Mouse (Mus musculus): Measurements from ENCODE around the gene H6pd. TPM values are rescaled to one million over a fixed set of nuclear protein-coding genes. Genes with fewer than 3 reads are reported as not detected.

Gene H6pd
- polyA plus RNA-seq, 1 experiment from 2014 or later: 11.8 TPM

GRCm38 (mm10) chr4:150049564-150050226 lies 40.9 kb upstream of the H6pd start:
- peak overlapping the region; percentile 95 for H3K4me2 ChIP-seq (replicated peaks; ENCODE audit: low read depth)
- TF ChIP-seq CTCF (IDR thresholded peaks at IDR 0.05; ENCODE audit: low read depth) (peak; percentile 18; the same call in 1 of the 2 replicates), EP300 (optimal IDR thresholded peaks at IDR 0.05) (no peak)
- H3K36me3 ChIP-seq (ENCODE audit: control insufficient read depth, insufficient read depth, low read length): no peaks in the 10 kb centered on the region
- no peak overlapping the region for H3K9ac ChIP-seq (ENCODE audit: low read length)
- WGBS: 39% methylated on average over 13 of the region's 13 CpGs
- no peaks in the 10 kb centered on the region for H3K9me3 ChIP-seq (ENCODE audit: control insufficient read depth, low read length)
- no peaks in the 10 kb centered on the region; the same call in 1 of the 2 replicates for H3K4me1 ChIP-seq (replicated peaks; ENCODE audit: control insufficient read depth, insufficient read depth)
- H3K27me3 ChIP-seq (ENCODE audit: control insufficient read depth, insufficient read depth, low read length): peaks cover 2% of the 10 kb centered on the region; the same call in 1 of the 2 replicates
- DNase-seq (ENCODE audit: low spot score): no peak
- no peak overlapping the region; the same call in 1 of the 2 replicates for H3K4me3 ChIP-seq (ENCODE audit: low read depth, low read length)
- no peak for ATAC-seq (ENCODE audit: low FRiP score, low TSS enrichment)
- 0 out of 2 replicates have a peak overlapping the region, but pooled peaks have one; percentile 45 for H3K27ac ChIP-seq (replicated peaks)

- peaks cover 2% of the 10 kb centered on the region; the same call in 1 of the 2 replicates for H3K27me3 ChIP-seq (ENCODE audit: control insufficient read depth, insufficient read depth, low read length)
- H3K4me2 ChIP-seq (replicated peaks; ENCODE audit: low read depth): peak overlapping the region; percentile 95
- no peaks in the 10 kb centered on the region for H3K9me3 ChIP-seq (ENCODE audit: control insufficient read depth, low read length)
- H3K4me1 ChIP-seq (replicated peaks; ENCODE audit: control insufficient read depth, insufficient read depth): no peaks in the 10 kb centered on the region; the same call in 1 of the 2 replicates
- no peak overlapping the region for H3K27ac ChIP-seq (replicated peaks)
- WGBS: 17% methylated on average over 15 of the region's 15 CpGs
- H3K9ac ChIP-seq (ENCODE audit: low read length): peak overlapping the region; percentile 68
- TF ChIP-seq EP300 (optimal IDR thresholded peaks at IDR 0.05): no peak
- TF ChIP-seq CTCF (IDR thresholded peaks at IDR 0.05; ENCODE audit: low read depth): no peak
- ATAC-seq (ENCODE audit: low FRiP score, low TSS enrichment): 0 out of 2 replicates have a peak, but pooled peaks have one; percentile 15
- H3K36me3 ChIP-seq (ENCODE audit: control insufficient read depth, insufficient read depth, low read length): no peaks in the 10 kb centered on the region
- no peak for DNase-seq (ENCODE audit: low spot score)
- H3K4me3 ChIP-seq (ENCODE audit: low read depth, low read length): peak overlapping the region; percentile 52
Observed at GRCm38 (mm10) chr4:150049157-150049513, 40.3 kb upstream of the H6pd start.

GRCm38 (mm10) chr4:150048478-150049156 lies 39.8 kb upstream of the H6pd start:
- peaks cover 2% of the 10 kb centered on the region; the same call in 1 of the 2 replicates for H3K27me3 ChIP-seq (ENCODE audit: control insufficient read depth, insufficient read depth, low read length)
- peak; percentile 45 for ATAC-seq (ENCODE audit: low FRiP score, low TSS enrichment)
- H3K27ac ChIP-seq (replicated peaks): peak overlapping the region; percentile 58
- peak; percentile 48 for DNase-seq (ENCODE audit: low spot score)
- no peaks in the 10 kb centered on the region; the same call in 1 of the 2 replicates for H3K4me1 ChIP-seq (replicated peaks; ENCODE audit: control insufficient read depth, insufficient read depth)
- peak overlapping the region; percentile 68 for H3K9ac ChIP-seq (ENCODE audit: low read length)
- TF ChIP-seq EP300 (optimal IDR thresholded peaks at IDR 0.05) (no peak), CTCF (IDR thresholded peaks at IDR 0.05; ENCODE audit: low read depth) (no peak)
- H3K36me3 ChIP-seq (ENCODE audit: control insufficient read depth, insufficient read depth, low read length): no peaks in the 10 kb centered on the region
- under 1% methylated on average over 47 of the region's 49 CpGs for WGBS
- no peaks in the 10 kb centered on the region for H3K9me3 ChIP-seq (ENCODE audit: control insufficient read depth, low read length)
- H3K4me2 ChIP-seq (replicated peaks; ENCODE audit: low read depth): peak overlapping the region; percentile 95
- H3K4me3 ChIP-seq (ENCODE audit: low read depth, low read length): peak overlapping the region; percentile 52

GRCm38 (mm10) chr4:150048038-150048437 lies 39.2 kb upstream of the H6pd start:
- ATAC-seq (ENCODE audit: low FRiP score, low TSS enrichment) (peak; percentile 74), DNase-seq (ENCODE audit: low spot score) (peak; percentile 75)
- peaks cover 2% of the 10 kb centered on the region; the same call in 1 of the 2 replicates for H3K27me3 ChIP-seq (ENCODE audit: control insufficient read depth, insufficient read depth, low read length)
- no peaks in the 10 kb centered on the region; the same call in 1 of the 2 replicates for H3K4me1 ChIP-seq (replicated peaks; ENCODE audit: control insufficient read depth, insufficient read depth)
- H3K4me2 ChIP-seq (replicated peaks; ENCODE audit: low read depth): peak overlapping the region; percentile 95
- H3K27ac ChIP-seq (replicated peaks): peak overlapping the region; percentile 58
- H3K36me3 ChIP-seq (ENCODE audit: control insufficient read depth, insufficient read depth, low read length): no peaks in the 10 kb centered on the region
- H3K9ac ChIP-seq (ENCODE audit: low read length): peak overlapping the region; percentile 68
- H3K9me3 ChIP-seq (ENCODE audit: control insufficient read depth, low read length): no peaks in the 10 kb centered on the region
- TF ChIP-seq EP300 (optimal IDR thresholded peaks at IDR 0.05) (no peak), CTCF (IDR thresholded peaks at IDR 0.05; ENCODE audit: low read depth) (no peak; the same call in 1 of the 2 replicates)
- WGBS: 0% methylated on average over 20 of the region's 20 CpGs
- peak overlapping the region; percentile 52 for H3K4me3 ChIP-seq (ENCODE audit: low read depth, low read length)

GRCm38 (mm10) chr4:150043591-150043990 lies 34.8 kb upstream of the H6pd start:
- DNase-seq (ENCODE audit: low spot score) (no peak), ATAC-seq (ENCODE audit: low FRiP score, low TSS enrichment) (no peak)
- Histone ChIP-seq H3K27me3 (ENCODE audit: control insufficient read depth, insufficient read depth, low read length) (peaks cover 2% of the 10 kb centered on the region; the same call in 1 of the 2 replicates), H3K36me3 (ENCODE audit: control insufficient read depth, insufficient read depth, low read length) (no peaks in the 10 kb centered on the region), H3K4me3 (ENCODE audit: low read depth, low read length) (no peak overlapping the region), H3K4me2 (replicated peaks; ENCODE audit: low read depth) (no peak overlapping the region), H3K27ac (replicated peaks) (no peak overlapping the region), H3K9ac (ENCODE audit: low read length) (no peak overlapping the region), H3K9me3 (ENCODE audit: control insufficient read depth, low read length) (no peaks in the 10 kb centered on the region), H3K4me1 (replicated peaks; ENCODE audit: control insufficient read depth, insufficient read depth) (no peaks in the 10 kb centered on the region; the same call in 1 of the 2 replicates)
- 93% methylated on average over 9 of the region's 9 CpGs for WGBS
- TF ChIP-seq CTCF (IDR thresholded peaks at IDR 0.05; ENCODE audit: low read depth) (0 out of 2 replicates have a peak, but pooled peaks have one; percentile 19), EP300 (optimal IDR thresholded peaks at IDR 0.05) (no peak)
